Mouse (Mus musculus): ENCODE results near the gene Opcml. TPM values are rescaled to one million over a fixed set of nuclear protein-coding genes. Genes with fewer than 3 reads are reported as not detected.

The Opcml gene
- polyA plus RNA-seq, 1 experiment: not detected

GRCm38 (mm10) chr9:28578730-28579129 lies 788.2 kb downstream of the Opcml start:
- TF ChIP-seq EP300 (IDR thresholded peaks at IDR 0.05; ENCODE audit: insufficient read depth, low read depth, low read length) (no peak), POLR2A (IDR thresholded peaks at IDR 0.05; ENCODE audit: insufficient read depth, low read length) (no peak), CTCF (IDR thresholded peaks at IDR 0.05; ENCODE audit: low read depth, low read length) (no peak)
- H3K27me3 ChIP-seq (ENCODE audit: control insufficient read depth, insufficient read depth, low read length, poor library complexity, severe bottlenecking): no peaks in the 10 kb centered on the region

GRCm38 (mm10) chr9:28587253-28587652 lies 796.7 kb downstream of the Opcml start:
- H3K27ac ChIP-seq (ENCODE audit: insufficient read depth, low read length): no peak overlapping the region
- H3K9me3 ChIP-seq (replicated peaks; ENCODE audit: control insufficient read depth, insufficient read depth, low read length, poor library complexity, severe bottlenecking): no peaks in the 10 kb centered on the region
- H3K9ac ChIP-seq (ENCODE audit: low read depth, poor library complexity, severe bottlenecking): no peak overlapping the region
- H3K4me3 ChIP-seq (ENCODE audit: low read depth, low read length): no peak overlapping the region
- no peaks in the 10 kb centered on the region for H3K36me3 ChIP-seq (ENCODE audit: control insufficient read depth, insufficient read depth, low read length, poor library complexity, severe bottlenecking)
- no peaks in the 10 kb centered on the region for H3K27me3 ChIP-seq (ENCODE audit: control insufficient read depth, insufficient read depth, low read length, poor library complexity, severe bottlenecking)
- no peaks in the 10 kb centered on the region for H3K4me1 ChIP-seq (ENCODE audit: control insufficient read depth, insufficient read depth, low read length)
- TF ChIP-seq POLR2A (IDR thresholded peaks at IDR 0.05; ENCODE audit: insufficient read depth, low read length) (no peak), CTCF (IDR thresholded peaks at IDR 0.05; ENCODE audit: low read depth, low read length) (no peak), EP300 (IDR thresholded peaks at IDR 0.05; ENCODE audit: insufficient read depth, low read depth, low read length) (no peak)

More at GRCm38 (mm10) chr9:28578730-28579129, 788.2 kb downstream of the Opcml start:
- no peaks in the 10 kb centered on the region for H3K36me3 ChIP-seq (ENCODE audit: control insufficient read depth, insufficient read depth, low read length, poor library complexity, severe bottlenecking)
- H3K4me3 ChIP-seq (ENCODE audit: low read depth, low read length): no peak overlapping the region
- no peaks in the 10 kb centered on the region for H3K4me1 ChIP-seq (ENCODE audit: control insufficient read depth, insufficient read depth, low read length)
- no peaks in the 10 kb centered on the region for H3K9me3 ChIP-seq (replicated peaks; ENCODE audit: control insufficient read depth, insufficient read depth, low read length, poor library complexity, severe bottlenecking)
- H3K9ac ChIP-seq (ENCODE audit: low read depth, poor library complexity, severe bottlenecking): no peak overlapping the region
- no peak overlapping the region for H3K27ac ChIP-seq (ENCODE audit: insufficient read depth, low read length)

- Histone ChIP-seq H3K9me3 (replicated peaks; ENCODE audit: control insufficient read depth, insufficient read depth, low read length, poor library complexity, severe bottlenecking) (no peaks in the 10 kb centered on the region), H3K4me3 (ENCODE audit: low read depth, low read length) (no peak overlapping the region), H3K9ac (ENCODE audit: low read depth, poor library complexity, severe bottlenecking) (no peak overlapping the region), H3K36me3 (ENCODE audit: control insufficient read depth, insufficient read depth, low read length, poor library complexity, severe bottlenecking) (no peaks in the 10 kb centered on the region), H3K27me3 (ENCODE audit: control insufficient read depth, insufficient read depth, low read length, poor library complexity, severe bottlenecking) (no peaks in the 10 kb centered on the region), H3K27ac (ENCODE audit: insufficient read depth, low read length) (no peak overlapping the region), H3K4me1 (ENCODE audit: control insufficient read depth, insufficient read depth, low read length) (no peaks in the 10 kb centered on the region)
- TF ChIP-seq CTCF (IDR thresholded peaks at IDR 0.05; ENCODE audit: low read depth, low read length): no peak
- no peak for TF ChIP-seq POLR2A (IDR thresholded peaks at IDR 0.05; ENCODE audit: insufficient read depth, low read length)
- TF ChIP-seq EP300 (IDR thresholded peaks at IDR 0.05; ENCODE audit: insufficient read depth, low read depth, low read length): no peak
Observed at GRCm38 (mm10) chr9:28587857-28588388, 797.3 kb downstream of the Opcml start.

DNA sequence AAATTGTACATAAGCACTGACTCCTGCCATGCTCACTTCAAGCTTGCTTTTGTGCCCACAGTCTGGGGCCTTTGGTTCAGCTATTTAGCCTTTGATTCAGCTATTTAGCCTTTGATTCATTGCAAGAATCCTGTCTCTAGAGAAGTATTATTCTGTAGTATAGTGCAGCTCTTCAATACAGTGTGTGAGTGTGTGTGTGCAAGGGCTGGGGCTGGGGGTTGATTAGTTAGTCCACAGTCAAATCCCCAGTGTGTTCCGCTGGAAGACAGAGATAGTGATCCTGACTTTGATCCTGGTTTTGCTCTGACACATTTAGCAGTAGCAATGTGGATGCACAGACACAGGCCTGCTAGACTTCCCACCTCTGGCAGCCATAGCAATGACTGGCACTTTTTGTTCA lies 797.9 kb downstream of the Opcml start:
- no peaks in the 10 kb centered on the region for H3K36me3 ChIP-seq (ENCODE audit: control insufficient read depth, insufficient read depth, low read length, poor library complexity, severe bottlenecking)
- no peak overlapping the region for H3K9ac ChIP-seq (ENCODE audit: low read depth, poor library complexity, severe bottlenecking)
- no peak overlapping the region for H3K4me3 ChIP-seq (ENCODE audit: low read depth, low read length)
- no peaks in the 10 kb centered on the region for H3K9me3 ChIP-seq (replicated peaks; ENCODE audit: control insufficient read depth, insufficient read depth, low read length, poor library complexity, severe bottlenecking)
- H3K27ac ChIP-seq (ENCODE audit: insufficient read depth, low read length): no peak overlapping the region
- H3K4me1 ChIP-seq (ENCODE audit: control insufficient read depth, insufficient read depth, low read length): no peaks in the 10 kb centered on the region
- no peaks in the 10 kb centered on the region for H3K27me3 ChIP-seq (ENCODE audit: control insufficient read depth, insufficient read depth, low read length, poor library complexity, severe bottlenecking)
- no peak for TF ChIP-seq POLR2A (IDR thresholded peaks at IDR 0.05; ENCODE audit: insufficient read depth, low read length)
- TF ChIP-seq EP300 (IDR thresholded peaks at IDR 0.05; ENCODE audit: insufficient read depth, low read depth, low read length): no peak
- TF ChIP-seq CTCF (IDR thresholded peaks at IDR 0.05; ENCODE audit: low read depth, low read length): no peak

DNA sequence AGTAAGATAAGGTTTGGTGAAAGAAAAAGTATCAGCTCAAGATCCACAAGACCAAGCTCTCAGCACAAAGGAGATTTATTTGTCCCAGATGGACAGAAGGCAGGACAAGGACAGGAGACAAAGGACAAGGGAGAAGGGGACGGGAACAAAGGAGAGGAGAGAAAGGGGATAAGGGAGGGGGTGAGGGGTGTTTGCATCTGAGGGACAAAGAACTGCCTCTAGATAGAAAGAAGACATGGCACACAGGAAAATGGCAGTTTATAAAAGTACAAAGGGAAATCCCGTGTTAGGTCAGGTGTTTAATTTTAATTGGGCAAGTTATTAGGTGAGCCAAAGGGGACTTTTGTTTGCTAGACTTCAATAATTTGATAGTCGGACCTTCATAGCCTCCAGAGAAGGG lies 801.6 kb downstream of the Opcml start:
- Histone ChIP-seq H3K9me3 (replicated peaks; ENCODE audit: control insufficient read depth, insufficient read depth, low read length, poor library complexity, severe bottlenecking) (no peaks in the 10 kb centered on the region), H3K9ac (ENCODE audit: low read depth, poor library complexity, severe bottlenecking) (no peak overlapping the region), H3K27me3 (ENCODE audit: control insufficient read depth, insufficient read depth, low read length, poor library complexity, severe bottlenecking) (no peaks in the 10 kb centered on the region), H3K4me3 (ENCODE audit: low read depth, low read length) (no peak overlapping the region), H3K36me3 (ENCODE audit: control insufficient read depth, insufficient read depth, low read length, poor library complexity, severe bottlenecking) (no peaks in the 10 kb centered on the region), H3K4me1 (ENCODE audit: control insufficient read depth, insufficient read depth, low read length) (no peaks in the 10 kb centered on the region), H3K27ac (ENCODE audit: insufficient read depth, low read length) (no peak overlapping the region)
- TF ChIP-seq POLR2A (IDR thresholded peaks at IDR 0.05; ENCODE audit: insufficient read depth, low read length): no peak

- Histone ChIP-seq H3K4me3 (ENCODE audit: low read depth, low read length) (no peak overlapping the region), H3K27me3 (ENCODE audit: control insufficient read depth, insufficient read depth, low read length, poor library complexity, severe bottlenecking) (no peaks in the 10 kb centered on the region), H3K9me3 (replicated peaks; ENCODE audit: control insufficient read depth, insufficient read depth, low read length, poor library complexity, severe bottlenecking) (no peaks in the 10 kb centered on the region), H3K27ac (ENCODE audit: insufficient read depth, low read length) (no peak overlapping the region), H3K9ac (ENCODE audit: low read depth, poor library complexity, severe bottlenecking) (no peak overlapping the region), H3K36me3 (ENCODE audit: control insufficient read depth, insufficient read depth, low read length, poor library complexity, severe bottlenecking) (no peaks in the 10 kb centered on the region), H3K4me1 (ENCODE audit: control insufficient read depth, insufficient read depth, low read length) (no peaks in the 10 kb centered on the region)
- no peak for TF ChIP-seq EP300 (IDR thresholded peaks at IDR 0.05; ENCODE audit: insufficient read depth, low read depth, low read length)
- no peak for TF ChIP-seq CTCF (IDR thresholded peaks at IDR 0.05; ENCODE audit: low read depth, low read length)
- no peak for TF ChIP-seq POLR2A (IDR thresholded peaks at IDR 0.05; ENCODE audit: insufficient read depth, low read length)
Observed at GRCm38 (mm10) chr9:28595062-28595461, 804.5 kb downstream of the Opcml start.

All from ES-Bruce4 (cell line).